Mouse (Mus musculus) bone marrow macrophage, adult 2 months (primary cell): ENCODE measurements around the gene Thrap3.

Experiments used
- CTCF ChIP-seq: IDR thresholded peaks from 2 replicates; pipeline ENCODE4 v1.5.1; 2012; ENCODE audit warnings: low read depth, mild to moderate bottlenecking, low read length, moderate library complexity
- POLR2A ChIP-seq: IDR thresholded peaks from 2 replicates; pipeline ENCODE4 v1.6.1; 2012; ENCODE audit warnings: mild to moderate bottlenecking, low read depth, low read length, borderline replicate concordance

GRCm38 (mm10) chr4:126203336-126203895, 856 bp upstream of the Thrap3 start:
- no peak for TF ChIP-seq CTCF
- no peak for TF ChIP-seq POLR2A
